ENCODE assay signal across 12 mouse cellular contexts in the genomic region with DNA sequence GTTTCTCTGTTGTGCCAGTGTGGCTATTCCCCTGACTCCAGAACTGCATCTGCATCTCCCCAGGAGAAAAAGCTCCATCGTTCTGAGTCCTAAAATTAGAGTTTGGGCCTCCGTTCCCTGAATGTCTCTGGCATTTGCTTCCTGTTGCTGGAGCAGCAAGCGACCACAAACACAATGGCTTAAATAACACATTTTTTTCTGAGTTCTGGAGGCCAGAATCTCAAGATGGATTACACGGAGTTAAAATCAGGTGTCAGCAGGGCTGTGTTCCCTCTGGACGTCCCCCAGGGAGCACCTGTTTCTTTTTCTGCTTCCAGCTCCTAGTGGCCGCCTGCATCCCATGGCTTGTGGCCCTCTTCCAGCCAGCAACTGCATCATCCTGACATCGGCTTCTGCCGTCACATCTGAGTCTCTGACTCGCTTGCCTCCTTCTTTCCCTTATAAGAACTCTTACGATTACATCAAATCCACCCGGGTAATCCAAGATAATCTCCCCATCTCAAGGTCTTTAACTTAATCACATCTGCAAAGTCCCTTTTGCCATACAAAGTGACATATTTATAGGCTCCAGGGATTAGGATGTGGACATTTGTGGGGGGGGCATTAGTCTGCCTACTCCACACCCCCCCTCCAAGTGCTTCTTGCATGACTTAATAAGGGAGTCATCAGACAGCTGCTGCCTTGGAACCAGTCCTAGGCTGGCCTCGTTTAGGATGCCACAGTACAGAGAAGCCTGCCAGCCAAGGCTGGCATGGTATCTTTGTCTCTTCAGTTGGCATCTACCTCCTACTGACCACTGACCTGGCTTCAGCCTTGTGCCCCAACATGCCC. TPM values are rescaled to one million over a fixed set of nuclear protein-coding genes. Genes with fewer than 3 reads are reported as not detected.
DNase-seq lines count a peak whose midpoint lies in the region; ATAC-seq and TF ChIP-seq lines count a peak whose summit lies in the region.
"Had no signal": no experiment of that assay in that cellular context is flagged by ENCODE, and none has a peak within 500 bp of the region (broad histone marks: within the 10 kb centered on the region; RNA-seq: fewer than 3 reads in every experiment).

No protein-coding gene starts in this region.

- peaks cover 2% of the 10 kb centered on the region; the same call in 1 of the 2 replicates for H3K27me3 ChIP-seq in heart, embryonic 11.5 days (ENCODE audit: control insufficient read depth, insufficient read depth, low read length)
- no peaks in the 10 kb centered on the region for H3K27me3 ChIP-seq in midbrain, postnatal 0 days (ENCODE audit: insufficient read depth, low read length)

- H3K4me1 ChIP-seq in heart, embryonic 11.5 days (ENCODE audit: control insufficient read depth, insufficient read depth, low read length), result no peaks in the 10 kb centered on the region
- no peaks in the 10 kb centered on the region; the same call in 1 of the 2 replicates for H3K4me1 ChIP-seq in midbrain, postnatal 0 days (ENCODE audit: insufficient read depth, low read length)

- 48% methylated on average over 12 of the region's 12 CpGs for WGBS in heart, embryonic 11.5 days (ENCODE audit: insufficient replicate concordance)
- WGBS in midbrain, postnatal 0 days, result 34% methylated on average over 12 of the region's 12 CpGs

- H3K4me3 ChIP-seq in heart, embryonic 11.5 days (ENCODE audit: low read depth, low read length), result no peak overlapping the region
- no peak overlapping the region for H3K4me3 ChIP-seq in midbrain, postnatal 0 days (ENCODE audit: low read depth, low read length)
- H3K4me3 ChIP-seq: midbrain, embryonic 12.5 days had no signal

- H3K9ac ChIP-seq in heart, embryonic 11.5 days (ENCODE audit: low read depth, low read length), result no peak overlapping the region
- H3K9ac ChIP-seq in midbrain, postnatal 0 days (replicated peaks; ENCODE audit: low read length, poor library complexity, severe bottlenecking), result no peak overlapping the region
- H3K9ac ChIP-seq: midbrain, embryonic 12.5 days had no signal

- H3K9me3 ChIP-seq in heart, embryonic 11.5 days (replicated peaks; ENCODE audit: control insufficient read depth, low read length), result no peaks in the 10 kb centered on the region
- H3K9me3 ChIP-seq in midbrain, postnatal 0 days (ENCODE audit: low read length), result no peaks in the 10 kb centered on the region
- H3K9me3 ChIP-seq: G1E; midbrain, embryonic 12.5 days had no signal

- no peak for ATAC-seq in heart, embryonic 11.5 days (replicated peaks; ENCODE audit: insufficient number of reproducible peaks, low FRiP score, low TSS enrichment)
- ATAC-seq in midbrain, postnatal 0 days (ENCODE audit: low FRiP score), result no peak

- no peak overlapping the region for H3K27ac ChIP-seq in heart, embryonic 11.5 days (ENCODE audit: low read depth, low read length)
- H3K27ac ChIP-seq in midbrain, postnatal 0 days (ENCODE audit: low read depth, low read length), result no peak overlapping the region
- H3K27ac ChIP-seq: midbrain, embryonic 12.5 days had no signal

- DNase-seq in heart, postnatal 10 days, result peak; percentile 44 to 53
- peak; percentile 39 for DNase-seq in adipocyte (ENCODE audit: low spot score)
- DNase-seq in cerebellum, postnatal 25 days, result peak; percentile 85 to 91
- peak; percentile 87 for DNase-seq in midbrain, postnatal 0 days (ENCODE audit: low spot score)
- DNase-seq in spleen, postnatal 14 days (ENCODE audit: low spot score in 2 of 2), result no peak
- DNase-seq in spleen, adult 12 weeks (ENCODE audit: low spot score), result no peak
- DNase-seq in embryo, embryonic 11 days, result no peak

- intact Hi-C loops in heart, postnatal 10 days (cut with DNase I), result loop anchor here (2.0 to 10.0 kb wide), 3 partner anchors 26 to 94 kb away; no protein-coding TSS in a partner anchor

- H3K36me3 ChIP-seq in heart, embryonic 11.5 days (ENCODE audit: control insufficient read depth, insufficient read depth, low read length), result no peaks in the 10 kb centered on the region
- H3K36me3 ChIP-seq in midbrain, postnatal 0 days (ENCODE audit: insufficient read depth, low read length), result no peaks in the 10 kb centered on the region
- H3K36me3 ChIP-seq: G1E; midbrain, embryonic 12.5 days had no signal

- no peak overlapping the region for H3K4me2 ChIP-seq in heart, embryonic 11.5 days
- no peak overlapping the region for H3K4me2 ChIP-seq in midbrain, postnatal 0 days (ENCODE audit: low read depth, low read length, poor library complexity, severe bottlenecking)
- H3K4me2 ChIP-seq: midbrain, embryonic 12.5 days had no signal

- no peak for TF ChIP-seq CTCF in midbrain, postnatal 0 days (IDR thresholded peaks at IDR 0.05)

RNA-seq across cellular contexts. Expression of gene Enho, which starts 21.0 kb away (rescaled TPM):
- total RNA-seq in heart, postnatal 10 days (2021), result 1 to 10 TPM; 4.2 to 4.4 TPM
- 4.1 and 4.7 TPM in 2 replicates for polyA plus RNA-seq in heart, embryonic 11.5 days (2014; fragmentation: Nextera tagmentation; extraction: Ambion mirVana)
- total RNA-seq in midbrain, postnatal 0 days (2014; rRNA removed), result 167 and 217 TPM in 2 replicates
- 146 and 157 TPM in 2 replicates for polyA plus RNA-seq in midbrain, postnatal 0 days (2015; fragmentation: Nextera tagmentation; extraction: Ambion mirVana)
- total RNA-seq: common myeloid progenitor, adult 5-6 weeks; granulocyte monocyte progenitor cell, adult 5-6 weeks had no signal
- polyA plus RNA-seq: G1E had no signal

RNA-seq across cellular contexts. Expression of gene Dnaic1, which starts 49.6 kb away (rescaled TPM):
- total RNA-seq in heart, postnatal 10 days (2021), result 1 to 10 TPM in 1 of 2 experiments, under 1 TPM in 1; 0.84 to 1.6 TPM
- polyA plus RNA-seq in heart, embryonic 11.5 days (2014; fragmentation: Nextera tagmentation; extraction: Ambion mirVana), result 1.2 TPM in 2 replicates
- 1.7 and 6.1 TPM in 2 replicates for total RNA-seq in midbrain, postnatal 0 days (2014; rRNA removed)
- 3.2 and 3.8 TPM in 2 replicates for polyA plus RNA-seq in midbrain, postnatal 0 days (2015; fragmentation: Nextera tagmentation; extraction: Ambion mirVana)
- total RNA-seq: common myeloid progenitor, adult 5-6 weeks; G1E; granulocyte monocyte progenitor cell, adult 5-6 weeks had no signal
- polyA plus RNA-seq: G1E had no signal

RNA-seq across cellular contexts. Expression of gene Fam219a, which starts 49.8 kb away (rescaled TPM):
- 10 to 100 TPM; 18.6 to 21.8 TPM for total RNA-seq in heart, postnatal 10 days (2021)
- 1.5 and 1.8 TPM in 2 replicates for polyA plus RNA-seq in heart, embryonic 11.5 days (2014; fragmentation: Nextera tagmentation; extraction: Ambion mirVana)
- total RNA-seq in midbrain, postnatal 0 days (2014; rRNA removed), result 125 and 130 TPM in 2 replicates
- 20.5 and 24.1 TPM in 2 replicates for polyA plus RNA-seq in midbrain, postnatal 0 days (2015; fragmentation: Nextera tagmentation; extraction: Ambion mirVana)

Comparison
In these comparisons a context has a peak if more than half of its experiments do, and no peak if none do; other contexts are left out.
1. DNase-seq: peak in heart, postnatal 10 days (2 of 2), adipocyte (single experiment), cerebellum, postnatal 25 days (2 of 2) and midbrain, postnatal 0 days (single experiment); none in spleen, postnatal 14 days (0 of 2), spleen, adult 12 weeks (single experiment) and embryo, embryonic 11 days (single experiment).
2. RNA of gene Enho, which starts 21.0 kb away (total RNA-seq): 167 to 217 TPM in midbrain, postnatal 0 days; 4.2 to 4.4 TPM in heart, postnatal 10 days; every median in the first group is over 10 times any median in the second.